Mouse (Mus musculus) frontal cortex, postnatal 10 days (tissue): ENCODE results near the gene Gys1.
A peak's percentile ranks its signal among the peaks of the same experiment; 100 is the strongest.
"Not testable (repeated sequence)": the region's sequence is repeated elsewhere in the genome, so short reads cannot be mapped to it uniquely, and the experiment has no call there.

Experiments
- DNase-seq, 2 experiments: peaks; one replicate each; pipeline ENCODE4 v3.0.0; 2022; ENCODE audit warnings: low spot score in 2 of 2, mixed read lengths in 1 of 2

Gene Gys1

GRCm38 (mm10) chr7:45457204-45458060, 22.8 kb downstream of the Gys1 start:
- DNase-seq, result no peak

DNA sequence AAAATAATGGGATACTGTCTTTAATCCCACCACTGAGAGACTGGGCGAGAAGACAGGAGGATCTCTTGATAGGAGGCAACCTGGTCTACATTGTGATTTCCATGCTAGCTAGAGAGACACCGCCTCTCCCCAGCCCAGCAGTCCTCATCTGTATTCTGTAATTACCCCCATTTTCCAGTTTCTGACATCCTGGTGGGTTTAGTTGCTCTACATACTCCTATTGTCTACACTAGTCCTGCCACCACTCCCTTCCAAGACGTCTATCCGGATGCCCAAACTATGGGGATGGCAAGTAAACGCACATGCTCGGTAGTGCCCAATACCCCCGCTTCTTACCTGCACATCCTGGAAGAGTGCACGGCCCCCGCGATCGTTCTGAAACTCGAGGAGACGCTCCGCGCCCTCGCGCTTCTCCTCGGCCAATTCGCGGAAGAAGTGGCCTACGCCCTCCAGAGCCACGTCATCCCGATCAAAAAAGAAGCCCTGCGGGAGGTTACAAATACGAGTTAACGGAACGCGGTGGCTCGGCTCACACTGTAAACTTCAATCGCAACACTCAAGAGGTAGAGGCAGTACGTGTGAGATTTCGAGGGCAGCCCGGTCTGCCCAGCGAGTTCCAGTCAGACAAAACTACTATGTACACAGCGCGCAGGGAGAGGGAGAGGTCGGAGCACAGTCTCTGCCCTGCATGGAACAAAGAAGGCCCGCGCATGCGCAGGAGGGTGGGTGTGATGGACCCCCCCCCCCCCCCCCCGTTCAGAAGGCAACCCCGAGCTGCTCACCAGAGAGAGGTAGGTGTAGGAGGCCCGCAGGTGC, 24.3 kb downstream of the Gys1 start:
- peak in 1 of 2 experiments; percentile 76 for DNase-seq

GRCm38 (mm10) chr7:45459564-45460140, 25.0 kb downstream of the Gys1 start, which contains the start of gene Ftl1:
TSS of gene Ftl1 (minus strand) at chr7:45459884.
- peak; percentile 97 to 98 for DNase-seq

DNA sequence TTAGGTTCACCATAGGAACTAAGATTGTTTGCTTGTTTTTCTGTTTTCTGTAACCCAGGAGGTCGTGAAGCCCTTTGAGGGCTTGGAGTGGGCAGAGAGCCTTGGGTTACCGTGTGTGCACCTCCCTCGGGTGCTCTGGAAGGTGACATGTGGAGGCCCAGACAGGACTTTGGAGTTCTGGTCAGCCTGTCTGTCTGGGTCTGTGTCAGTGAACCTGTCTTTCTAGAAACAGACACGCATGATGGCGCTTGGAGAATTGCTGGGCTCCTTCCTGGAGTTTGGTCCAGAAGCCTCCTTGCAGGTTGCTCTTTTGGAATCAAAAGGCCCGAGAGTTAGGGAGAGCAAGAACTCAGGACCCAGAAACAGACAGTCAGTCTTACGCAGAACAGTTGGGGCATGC, 25.7 kb downstream of the Gys1 start:
- DNase-seq, result no peak

DNA sequence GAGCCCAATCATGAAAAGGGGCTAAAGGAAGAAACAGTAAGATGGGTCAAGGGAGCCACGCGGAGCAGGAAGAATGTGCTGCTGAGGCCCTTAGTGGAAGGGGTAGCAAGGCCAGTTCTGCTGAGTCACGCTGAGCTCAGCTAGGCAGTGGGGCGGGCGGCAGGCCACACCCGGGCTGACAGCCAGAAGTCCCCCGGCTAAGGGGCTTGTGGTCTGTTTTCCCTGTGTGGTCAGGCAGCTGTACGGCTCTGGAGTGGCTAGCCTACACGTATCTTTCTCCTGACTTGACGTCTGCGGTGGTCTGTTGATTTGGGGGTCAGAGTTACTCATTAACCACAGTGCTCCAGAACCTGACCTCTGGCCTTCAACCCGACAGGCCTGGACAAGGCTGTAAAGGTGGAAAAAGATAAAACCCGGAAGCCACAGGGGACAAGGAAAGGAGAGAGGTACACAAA, 26.2 kb downstream of the Gys1 start:
- DNase-seq, result peak in 1 of 2 experiments; percentile 54

DNA sequence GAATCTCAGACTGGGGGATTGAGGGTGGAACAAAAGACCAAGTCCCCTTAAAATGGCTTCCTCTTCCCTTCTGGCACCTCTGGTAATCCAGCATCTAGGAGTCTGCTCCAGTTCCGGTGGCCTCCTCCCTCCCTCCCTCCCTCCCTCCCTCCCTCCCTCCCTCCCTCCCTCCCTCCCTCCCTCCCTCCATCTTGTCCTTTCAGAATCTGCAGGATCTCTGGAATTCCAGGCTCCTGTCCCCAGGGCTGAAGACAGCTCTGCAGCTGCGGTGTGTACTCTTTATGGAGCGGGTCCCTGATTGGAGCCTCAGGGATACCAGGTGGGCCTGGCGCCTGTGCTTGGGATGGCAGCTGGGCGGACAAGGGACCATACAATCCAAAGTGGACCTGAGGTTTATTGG, 26.7 kb downstream of the Gys1 start:
- no peak for DNase-seq

- DNase-seq, result no peak
These were observed 27.1 kb downstream of the Gys1 start for GRCm38 (mm10) chr7:45461781-45462180.

- no peak for DNase-seq
These were observed 27.7 kb downstream of the Gys1 start for GRCm38 (mm10) chr7:45462325-45462724.

- DNase-seq, result not testable (repeated sequence)
These were observed 28.2 kb downstream of the Gys1 start for GRCm38 (mm10) chr7:45462868-45463267.

DNA sequence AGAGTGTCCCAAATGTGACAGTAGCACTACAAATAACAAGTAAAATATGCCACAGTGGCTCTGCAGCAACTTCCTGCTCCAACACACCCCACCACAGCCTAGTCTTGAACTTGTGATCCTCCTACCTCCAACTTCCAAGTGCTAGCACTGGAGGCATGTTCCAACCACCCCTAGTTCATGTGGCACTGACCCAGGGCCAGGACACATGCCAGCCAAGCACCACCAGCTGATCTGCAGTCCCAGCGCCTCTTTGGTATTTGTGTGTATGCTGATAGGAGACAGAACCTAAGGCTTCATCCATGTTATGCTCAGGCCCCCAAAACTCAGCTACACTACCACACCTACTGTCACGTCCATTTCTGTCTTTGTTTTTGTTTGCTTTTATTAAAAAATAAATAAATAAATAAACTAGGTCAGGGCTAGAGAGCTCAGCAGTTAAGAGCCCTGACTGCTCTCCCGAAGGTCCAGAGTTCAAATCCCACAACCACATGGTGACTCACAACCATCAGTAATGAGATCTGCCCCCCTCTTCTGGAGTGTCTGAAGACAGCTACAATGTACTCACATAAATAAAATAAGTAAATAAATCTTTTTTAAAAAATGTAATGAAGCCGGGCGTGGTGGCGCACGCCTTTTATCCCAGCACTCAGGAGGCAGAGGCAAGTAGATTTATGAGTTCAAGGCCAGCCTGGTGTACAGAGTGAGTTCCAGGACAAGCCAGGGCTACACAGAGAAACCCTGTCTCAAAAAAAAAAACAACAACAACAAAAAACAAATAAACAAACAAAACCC, 29.5 kb downstream of the Gys1 start:
- no peak for DNase-seq

GRCm38 (mm10) chr7:45465112-45465511, 30.5 kb downstream of the Gys1 start:
- DNase-seq, result no peak

- no peak for DNase-seq
These were observed 30.9 kb downstream of the Gys1 start for GRCm38 (mm10) chr7:45465549-45465948.

DNA sequence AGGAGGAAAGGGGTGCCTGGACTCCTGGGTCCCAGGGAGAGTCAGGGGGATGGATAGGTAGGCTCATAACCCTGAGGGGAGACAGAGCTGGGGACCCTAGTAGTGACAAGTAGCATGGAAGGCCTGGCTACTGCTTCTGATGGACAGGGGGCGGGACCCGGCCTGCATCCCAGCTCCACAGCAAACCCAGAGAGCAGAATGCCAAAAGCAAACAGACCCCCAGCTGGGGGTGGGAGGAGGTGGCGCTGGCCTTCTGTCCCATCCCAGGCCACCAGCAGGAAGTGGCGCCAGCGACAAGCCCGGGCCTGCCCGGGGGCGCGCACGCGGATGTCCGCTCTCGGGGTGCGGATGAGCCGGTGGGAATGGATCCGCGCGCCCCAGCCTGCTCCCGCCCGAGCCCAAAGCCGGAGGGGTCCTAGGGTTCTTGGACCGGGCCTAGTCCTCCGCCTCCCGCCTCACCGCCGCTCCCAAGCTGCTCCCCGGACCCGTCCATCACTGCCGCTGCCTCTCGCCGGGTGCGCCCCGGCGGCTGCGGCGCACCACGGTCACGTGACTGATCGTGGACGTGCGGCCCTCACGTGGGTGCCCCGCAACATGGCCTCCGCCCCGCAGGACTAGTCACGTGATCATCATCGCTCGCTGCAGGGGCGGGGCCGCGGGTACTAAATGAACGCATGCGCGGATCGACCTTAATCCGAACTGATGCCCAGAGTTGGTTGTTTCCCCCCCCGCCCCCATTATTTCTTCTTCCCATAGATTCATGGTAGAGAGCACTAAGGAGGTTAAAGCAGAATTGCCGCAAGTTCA, 31.8 kb downstream of the Gys1 start, which contains the start of gene Bax:
Gene Bax (minus strand): TSS at position 616 of the 807 bp plus-strand sequence.
- peak; percentile 96 for DNase-seq

GRCm38 (mm10) chr7:45467090-45467670, 32.5 kb downstream of the Gys1 start:
- DNase-seq, result no peak

DNA sequence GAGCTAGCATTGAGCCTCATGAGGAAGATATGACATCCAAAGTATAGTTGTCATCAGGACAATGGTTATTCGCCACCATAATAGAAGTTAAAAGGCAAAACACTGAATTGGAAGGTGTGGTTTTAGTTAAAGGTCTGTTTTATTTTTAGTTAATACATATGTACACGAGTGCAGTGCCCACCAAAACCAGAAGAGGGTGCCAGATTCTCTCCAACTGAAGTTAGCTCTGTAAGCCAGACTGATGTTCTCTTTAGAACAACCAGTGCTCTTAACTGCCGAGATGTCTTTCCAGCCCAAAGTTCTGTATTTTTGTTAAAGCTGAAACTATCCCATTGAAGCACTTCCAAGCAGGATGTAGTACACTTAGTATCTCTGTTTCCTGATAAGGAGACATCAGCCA, 36.2 kb downstream of the Gys1 start:
- DNase-seq, result peak in 1 of 2 experiments; percentile 57

- DNase-seq, result no peak
These were observed 40.8 kb downstream of the Gys1 start for GRCm38 (mm10) chr7:45475291-45475969.

- DNase-seq, result no peak
These were observed 41.8 kb downstream of the Gys1 start for GRCm38 (mm10) chr7:45476453-45476852.

- DNase-seq, result peak in 1 of 2 experiments; percentile 57
These were observed 42.4 kb downstream of the Gys1 start for GRCm38 (mm10) chr7:45477003-45477402.

GRCm38 (mm10) chr7:45478774-45479173, 44.1 kb downstream of the Gys1 start:
- no peak for DNase-seq
